Mouse (Mus musculus): ENCODE results near the gene Phkg1. TPM values are rescaled to one million over a fixed set of nuclear protein-coding genes. Genes with fewer than 3 reads are reported as not detected.

Phkg1 gene
- total RNA-seq, 2 experiments from 2014 or later, result 0.33 to 1.4 TPM

DNA sequence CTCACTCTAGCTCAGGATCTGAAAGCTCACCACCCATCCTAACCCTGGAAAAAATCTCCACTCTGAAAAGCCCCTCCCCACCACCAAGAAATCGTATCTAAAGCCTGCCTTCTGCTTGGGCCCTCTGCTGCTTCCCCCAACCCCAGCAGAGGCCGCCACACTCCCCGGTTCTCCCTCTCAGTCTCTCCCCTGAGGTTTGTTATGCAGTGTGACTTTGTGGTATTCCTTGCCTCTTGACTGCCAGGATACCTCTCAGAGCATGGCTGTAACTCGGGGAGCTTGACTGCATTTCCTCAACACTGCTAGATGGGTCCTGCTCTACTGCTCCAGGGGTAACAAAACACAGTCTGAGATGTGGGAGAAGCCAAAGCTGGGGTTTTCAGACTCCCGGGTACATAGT, 43.2 kb downstream of the Phkg1 start:
- ATAC-seq (replicated peaks; ENCODE audit: low FRiP score, low TSS enrichment, poor library complexity, severe bottlenecking), result no peak

DNA sequence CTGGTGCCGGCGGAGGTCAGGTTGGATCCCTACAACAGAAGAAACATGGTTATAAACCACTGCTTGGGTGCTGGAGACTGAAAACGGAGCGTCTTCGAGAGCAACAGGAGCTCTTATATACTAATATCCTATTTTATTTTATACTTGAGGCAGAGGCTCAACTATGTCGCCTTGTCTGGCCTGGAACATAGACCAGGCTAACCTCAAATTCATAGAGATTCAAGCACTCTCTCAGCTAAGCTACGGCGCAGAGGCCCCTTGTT, 50.9 kb downstream of the Phkg1 start:
- no peak; the same call in 1 of the 2 replicates for ATAC-seq (replicated peaks; ENCODE audit: low FRiP score, low TSS enrichment, poor library complexity, severe bottlenecking)

DNA sequence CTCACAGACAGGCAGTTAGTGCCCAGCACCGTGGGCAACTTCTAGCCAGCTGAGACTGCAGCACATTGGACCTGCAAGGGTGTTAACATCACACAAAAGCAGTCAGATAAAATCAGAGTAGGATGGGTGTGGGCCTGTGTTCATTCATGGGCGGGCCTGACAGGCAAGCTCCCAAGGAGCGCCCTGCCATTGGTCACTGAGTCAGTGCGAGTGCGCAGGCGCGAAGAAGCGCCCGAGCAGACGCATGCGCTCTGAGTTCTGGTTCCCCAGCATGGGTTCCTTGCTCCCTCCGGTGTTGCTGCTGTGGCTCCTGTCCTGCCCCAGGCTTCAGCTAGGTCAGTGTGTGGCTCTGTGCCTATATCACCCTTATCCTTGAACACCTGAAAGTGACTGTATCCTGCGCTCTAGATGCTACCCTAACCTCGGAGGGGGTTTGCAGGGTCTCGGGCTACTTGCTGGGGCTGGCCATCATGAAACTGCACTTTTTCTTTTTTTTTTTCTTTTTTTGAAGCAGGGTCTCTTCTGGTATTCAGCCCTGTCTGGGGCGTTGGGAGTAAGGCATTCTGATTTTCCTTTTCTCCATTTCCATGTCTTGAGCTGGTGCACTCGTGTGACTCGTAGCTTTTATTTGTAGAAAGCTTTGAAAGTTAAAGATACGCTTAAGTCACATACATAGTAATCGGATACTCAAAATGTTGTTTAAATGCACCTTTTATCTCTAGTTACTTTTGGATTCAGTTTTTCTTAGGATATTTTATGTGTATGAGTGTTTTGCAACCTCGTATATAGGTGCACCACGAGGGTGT, 51.4 kb downstream of the Phkg1 start, which contains the start of gene Sumf2:
Gene Sumf2, plus strand, starts transcription at position 235 of the 806 bp plus-strand sequence.
- peak; percentile 96 for ATAC-seq (replicated peaks; ENCODE audit: low FRiP score, low TSS enrichment, poor library complexity, severe bottlenecking)

DNA sequence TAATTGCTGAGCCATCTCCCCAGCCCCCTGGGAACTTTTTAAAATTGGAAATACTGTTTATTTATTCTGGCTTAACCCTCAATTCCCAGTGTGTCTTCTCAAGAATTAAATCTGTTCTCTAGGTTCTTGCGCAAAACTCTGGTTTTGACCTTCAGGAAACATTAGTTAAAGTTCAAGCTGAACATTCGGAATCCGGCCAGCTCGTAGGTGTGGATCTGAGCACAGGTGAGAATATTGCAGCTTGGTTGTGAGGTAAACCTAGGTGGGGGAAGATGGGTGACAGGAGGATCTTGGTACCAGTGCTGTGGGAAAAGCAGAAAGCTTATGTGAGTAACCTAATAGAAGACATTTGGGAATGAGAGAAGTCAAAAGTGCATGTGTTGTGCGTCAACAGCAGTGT, 53.5 kb downstream of the Phkg1 start:
- no peak for ATAC-seq (replicated peaks; ENCODE audit: low FRiP score, low TSS enrichment, poor library complexity, severe bottlenecking)

Other genes starting within 250 kb of the Phkg1 start
- 4.5 and 6.2 TPM in 2 replicates for gene Zfp11, start 228.4 kb downstream of the Phkg1 start, total RNA-seq (2014; fragmentation: Nextera tagmentation)
- 2.6 and 5.2 TPM in 2 replicates for gene Zfp11, start 228.4 kb downstream of the Phkg1 start, total RNA-seq (2017)
- not detected in 2 replicates for gene Sept14, start 190.0 kb downstream of the Phkg1 start, total RNA-seq (2014; fragmentation: Nextera tagmentation)
- gene Sept14, start 190.0 kb downstream of the Phkg1 start, total RNA-seq (2017), result not detected in 2 replicates
- gene Mrps17, start 183.1 kb downstream of the Phkg1 start, total RNA-seq (2014; fragmentation: Nextera tagmentation), result 125 and 167 TPM in 2 replicates
- gene Mrps17, start 183.1 kb downstream of the Phkg1 start, total RNA-seq (2017), result 82.0 and 92.6 TPM in 2 replicates
- gene Nipsnap2, start 173.5 kb downstream of the Phkg1 start, total RNA-seq (2014; fragmentation: Nextera tagmentation), result 32.1 and 32.8 TPM in 2 replicates
- 23.8 and 41.1 TPM in 2 replicates for gene Nipsnap2, start 173.5 kb downstream of the Phkg1 start, total RNA-seq (2017)
- gene Psph, start 111.1 kb downstream of the Phkg1 start, total RNA-seq (2014; fragmentation: Nextera tagmentation), result 17.2 and 22.8 TPM in 2 replicates
- 20.6 and 21.1 TPM in 2 replicates for gene Psph, start 111.1 kb downstream of the Phkg1 start, total RNA-seq (2017)
- 23.2 and 26.7 TPM in 2 replicates for gene Sumf2, start 51.6 kb downstream of the Phkg1 start, total RNA-seq (2014; fragmentation: Nextera tagmentation)
- 36.6 and 39.8 TPM in 2 replicates for gene Sumf2, start 51.6 kb downstream of the Phkg1 start, total RNA-seq (2017)
- 465 and 490 TPM in 2 replicates for gene Chchd2, start 11.1 kb downstream of the Phkg1 start, total RNA-seq (2014; fragmentation: Nextera tagmentation)
- gene Chchd2, start 11.1 kb downstream of the Phkg1 start, total RNA-seq (2017), result 208 and 245 TPM in 2 replicates
- gene Zbed5, start 2.8 kb downstream of the Phkg1 start, total RNA-seq (2014; fragmentation: Nextera tagmentation), result 0.98 and 2.6 TPM in 2 replicates
- 2.1 and 4.7 TPM in 2 replicates for gene Zbed5, start 2.8 kb downstream of the Phkg1 start, total RNA-seq (2017)
- gene Nupr1l, start 10.0 kb upstream of the Phkg1 start, total RNA-seq (2014; fragmentation: Nextera tagmentation), result 2.7 and 15.3 TPM in 2 replicates
- 0.75 and 1.1 TPM in 2 replicates for gene Nupr1l, start 10.0 kb upstream of the Phkg1 start, total RNA-seq (2017)
- gene Vkorc1l1, start 43.4 kb upstream of the Phkg1 start, total RNA-seq (2014; fragmentation: Nextera tagmentation), result 60.1 and 75.7 TPM in 2 replicates
- gene Vkorc1l1, start 43.4 kb upstream of the Phkg1 start, total RNA-seq (2017), result 61.7 and 81.5 TPM in 2 replicates
- 62.0 and 80.6 TPM in 2 replicates for gene Gusb, start 104.5 kb upstream of the Phkg1 start, total RNA-seq (2014; fragmentation: Nextera tagmentation)
- gene Gusb, start 104.5 kb upstream of the Phkg1 start, total RNA-seq (2017), result 36.1 and 42.0 TPM in 2 replicates
- 13.7 and 19.9 TPM in 2 replicates for gene Asl, start 130.7 kb upstream of the Phkg1 start, total RNA-seq (2014; fragmentation: Nextera tagmentation)
- 14.0 and 18.3 TPM in 2 replicates for gene Asl, start 130.7 kb upstream of the Phkg1 start, total RNA-seq (2017)
- gene Crcp, start 130.7 kb upstream of the Phkg1 start, total RNA-seq (2014; fragmentation: Nextera tagmentation), result 33.3 and 58.9 TPM in 2 replicates
- 43.5 and 120 TPM in 2 replicates for gene Crcp, start 130.7 kb upstream of the Phkg1 start, total RNA-seq (2017)
- 12.1 and 17.6 TPM in 2 replicates for gene Tpst1, start 174.8 kb upstream of the Phkg1 start, total RNA-seq (2014; fragmentation: Nextera tagmentation)
- gene Tpst1, start 174.8 kb upstream of the Phkg1 start, total RNA-seq (2017), result 4.8 and 7.9 TPM in 2 replicates
- 5.0 and 12.8 TPM in 2 replicates for gene Kctd7, start 246.3 kb upstream of the Phkg1 start, total RNA-seq (2014; fragmentation: Nextera tagmentation)
- gene Kctd7, start 246.3 kb upstream of the Phkg1 start, total RNA-seq (2017), result 6.6 and 8.2 TPM in 2 replicates